Mouse (Mus musculus) stomach, postnatal 0 days (tissue): ENCODE data around the gene Scamp1. TPM values are rescaled to one million over a fixed set of nuclear protein-coding genes. Genes with fewer than 3 reads are reported as not detected.

ENCODE experiments used
- ATAC-seq: fragments of 200-750 bp; cut with Nextera tagmentation; 2 replicates; pipeline ENCODE4 v1.8.0; 2017; ENCODE audit not compliant: low FRiP score, low TSS enrichment
- DNase-seq: peaks from one replicate; pipeline ENCODE4 v3.0.0-alpha.2; 2016; ENCODE audit warnings: low spot score
- H3K27ac ChIP-seq: fragments of 300-500 bp; sonication (generic); replicated peaks from 2 replicates; pipeline ENCODE4 v1.5.1; 2014; ENCODE audit warnings: mild to moderate bottlenecking, control low read depth
- H3K27me3 ChIP-seq: fragments of 300-500 bp; sonication (generic); 2 replicates; pipeline ENCODE4 v1.6.1; 2014; ENCODE audit warnings: low read length; ENCODE audit not compliant: control insufficient read depth, insufficient read depth
- H3K36me3 ChIP-seq: fragments of 300-500 bp; sonication (generic); 2 replicates; pipeline ENCODE4 v1.6.1; 2014; ENCODE audit warnings: low read length, mixed read lengths; ENCODE audit not compliant: control insufficient read depth, insufficient read depth
- H3K4me1 ChIP-seq: fragments of 300-500 bp; sonication (generic); replicated peaks from 2 replicates; pipeline ENCODE4 v1.6.1; 2014; ENCODE audit warnings: antibody characterized with exemption; ENCODE audit not compliant: control insufficient read depth, insufficient read depth
- H3K4me2 ChIP-seq: fragments of 300-500 bp; sonication (generic); replicated peaks from 2 replicates; pipeline ENCODE4 v1.6.1; 2014; ENCODE audit warnings: low read depth, mild to moderate bottlenecking, control low read depth, moderate library complexity
- H3K4me3 ChIP-seq: fragments of 300-500 bp; sonication (generic); 2 replicates; pipeline ENCODE4 v1.5.1; 2014; ENCODE audit warnings: low read depth, low read length, control low read depth
- H3K9ac ChIP-seq: fragments of 300-500 bp; sonication (generic); 2 replicates; pipeline ENCODE4 v1.6.1; 2014; ENCODE audit warnings: mild to moderate bottlenecking, low read length, control low read depth, mixed read lengths
- H3K9me3 ChIP-seq: fragments of 300-500 bp; sonication (generic); 2 replicates; pipeline ENCODE4 v1.6.1; 2016; ENCODE audit warnings: low read length; ENCODE audit not compliant: control insufficient read depth
- CTCF ChIP-seq: IDR thresholded peaks from 2 replicates; pipeline ENCODE4 v1.5.1; 2016; ENCODE audit warnings: antibody characterized with exemption, low read depth, mild to moderate bottlenecking, moderate library complexity
- EP300 ChIP-seq: optimal IDR thresholded peaks from 2 replicates; pipeline ENCODE3; 2016; ENCODE audit warnings: antibody characterized with exemption
- WGBS: fragments of 180-500 bp; shearing (Covaris S2); extraction: QIAGEN DNeasy Blood & Tissue Kit; methylation state at CpG from one replicate; pipeline ENCODE4 v1.1.7; 2014; 5-methylcytosine and 5-hydroxymethylcytosine counted together
- polyA plus RNA-seq: library from polyadenylated mRNA; unstranded; fragments of >200 nt; fragmentation: Nextera tagmentation; extraction: Ambion mirVana; gene quantifications from 2 replicates; pipeline ENCODE4 v1.2.1, GENCODE M21; 2015

Gene Scamp1
- polyA plus RNA-seq, 1 experiment from 2014 or later: 33.8 TPM

GRCm38 (mm10) chr13:94177148-94177547, 108.5 kb downstream of the Scamp1 start:
- Histone ChIP-seq H3K27me3 (no peaks in the 10 kb centered on the region), H3K4me1 (no peaks in the 10 kb centered on the region; the same call in 1 of the 2 replicates), H3K9ac (no peak overlapping the region), H3K4me3 (no peak overlapping the region), H3K4me2 (no peak overlapping the region), H3K36me3 (no peaks in the 10 kb centered on the region), H3K9me3 (no peaks in the 10 kb centered on the region), H3K27ac (no peak overlapping the region)
- 63% methylated on average over 7 of the region's 7 CpGs for WGBS
- ATAC-seq (no peak), DNase-seq (peak; percentile 42)
- no peak for TF ChIP-seq EP300
- TF ChIP-seq CTCF: peak; percentile 67

GRCm38 (mm10) chr13:94175379-94176050, 110.1 kb downstream of the Scamp1 start:
- Histone ChIP-seq H3K27me3 (no peaks in the 10 kb centered on the region), H3K4me3 (peak overlapping the region; percentile 40; the same call in 1 of the 2 replicates), H3K9ac (no peak overlapping the region), H3K27ac (no peak overlapping the region), H3K4me2 (0 out of 2 replicates have a peak overlapping the region, but pooled peaks have one; percentile 73), H3K36me3 (no peaks in the 10 kb centered on the region), H3K4me1 (no peaks in the 10 kb centered on the region; the same call in 1 of the 2 replicates), H3K9me3 (no peaks in the 10 kb centered on the region)
- no peak for ATAC-seq
- TF ChIP-seq CTCF (no peak), EP300 (no peak)
- no peak for DNase-seq
- 79% methylated on average over 6 of the region's 6 CpGs for WGBS

GRCm38 (mm10) chr13:94174577-94175279, 110.9 kb downstream of the Scamp1 start:
- ATAC-seq (no peak), DNase-seq (no peak)
- H3K4me3 ChIP-seq: peak overlapping the region; percentile 40
- H3K9me3 ChIP-seq: no peaks in the 10 kb centered on the region
- WGBS: 20% methylated on average over 16 of the region's 16 CpGs
- H3K9ac ChIP-seq: peak overlapping the region; percentile 39
- H3K27me3 ChIP-seq: no peaks in the 10 kb centered on the region
- no peak overlapping the region for H3K27ac ChIP-seq
- H3K4me1 ChIP-seq: no peaks in the 10 kb centered on the region; the same call in 1 of the 2 replicates
- TF ChIP-seq CTCF: no peak
- no peak for TF ChIP-seq EP300
- H3K36me3 ChIP-seq: no peaks in the 10 kb centered on the region
- H3K4me2 ChIP-seq: peak overlapping the region; percentile 73

- no peaks in the 10 kb centered on the region for H3K9me3 ChIP-seq
- DNase-seq (peak; percentile 57), ATAC-seq (peak; percentile 69)
- no peaks in the 10 kb centered on the region for H3K27me3 ChIP-seq
- peak overlapping the region; percentile 40 for H3K4me3 ChIP-seq
- H3K4me2 ChIP-seq: peak overlapping the region; percentile 73
- H3K36me3 ChIP-seq: no peaks in the 10 kb centered on the region
- WGBS: 1% methylated on average over 53 of the region's 55 CpGs
- TF ChIP-seq EP300 (no peak), CTCF (no peak)
- no peaks in the 10 kb centered on the region; the same call in 1 of the 2 replicates for H3K4me1 ChIP-seq
- H3K9ac ChIP-seq: peak overlapping the region; percentile 39
- no peak overlapping the region for H3K27ac ChIP-seq
Measured at GRCm38 (mm10) chr13:94173633-94174576, 111.8 kb downstream of the Scamp1 start.

GRCm38 (mm10) chr13:94172533-94173310, 112.9 kb downstream of the Scamp1 start:
- Histone ChIP-seq H3K36me3 (no peaks in the 10 kb centered on the region), H3K4me2 (no peak overlapping the region), H3K4me1 (no peaks in the 10 kb centered on the region; the same call in 1 of the 2 replicates), H3K27ac (no peak overlapping the region), H3K27me3 (no peaks in the 10 kb centered on the region), H3K9ac (no peak overlapping the region), H3K9me3 (no peaks in the 10 kb centered on the region), H3K4me3 (no peak overlapping the region)
- DNase-seq (no peak), ATAC-seq (peak; percentile 38; the same call in 1 of the 2 replicates)
- WGBS: 85% methylated on average over 15 of the region's 15 CpGs
- TF ChIP-seq CTCF: no peak
